Mouse (Mus musculus) cerebellum, postnatal 4 days (tissue): Measurements from ENCODE around the gene Nasp.

Experiments
- DNase-seq, 2 experiments: peaks; one replicate each; pipeline ENCODE4 v3.0.0; 2022; ENCODE audit warnings: low spot score in 2 of 2, mixed read lengths in 1 of 2

Gene Nasp

GRCm38 (mm10) chr4:116635197-116635596, 7.5 kb upstream of the Nasp start:
- DNase-seq = no peak

GRCm38 (mm10) chr4:116627359-116627716, 403 bp downstream of the Nasp start:
- peak; percentile 69 to 86 for DNase-seq

GRCm38 (mm10) chr4:116626658-116627358, 933 bp downstream of the Nasp start:
- peak; percentile 42 to 80 for DNase-seq

- DNase-seq = no peak
Measured at GRCm38 (mm10) chr4:116624831-116625230, 2.9 kb downstream of the Nasp start.

DNA sequence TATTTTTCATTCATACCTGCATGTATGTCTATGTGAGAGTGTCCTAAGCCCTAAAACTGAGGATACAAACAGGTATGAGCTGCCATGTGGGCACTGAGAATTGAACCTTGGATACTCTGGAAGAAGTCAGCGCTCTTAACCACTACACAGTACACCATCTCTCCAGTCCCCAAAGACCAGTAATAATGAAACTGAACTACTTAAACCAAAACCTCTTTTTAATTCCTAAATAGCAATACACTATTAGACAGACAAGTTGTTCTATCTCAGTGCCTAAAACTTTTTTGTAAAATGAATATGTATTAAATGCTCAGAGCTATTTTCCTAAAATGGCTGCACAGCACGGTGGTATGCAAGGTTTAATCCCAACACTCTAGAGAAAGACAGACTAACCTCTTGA, 12.5 kb downstream of the Nasp start:
- no peak for DNase-seq

DNA sequence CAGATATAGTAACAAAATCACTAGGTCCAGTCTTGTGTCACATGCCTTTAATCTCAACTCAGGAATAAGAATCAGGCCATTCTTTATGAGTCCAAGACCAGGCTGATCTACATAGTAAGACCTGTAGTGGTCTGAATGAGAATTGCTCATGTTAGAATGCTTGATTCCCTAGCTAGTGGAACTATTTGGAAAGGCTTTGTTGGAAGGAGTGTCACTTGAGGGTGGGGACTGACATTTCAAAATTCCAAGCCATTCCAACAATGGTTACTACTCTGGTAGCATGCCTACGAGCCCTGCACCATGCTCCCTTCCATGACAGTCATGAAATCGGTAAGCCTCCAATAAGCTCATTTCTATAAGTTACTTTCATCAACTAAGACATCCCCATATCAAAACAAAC, 15.1 kb downstream of the Nasp start:
- no peak for DNase-seq

DNA sequence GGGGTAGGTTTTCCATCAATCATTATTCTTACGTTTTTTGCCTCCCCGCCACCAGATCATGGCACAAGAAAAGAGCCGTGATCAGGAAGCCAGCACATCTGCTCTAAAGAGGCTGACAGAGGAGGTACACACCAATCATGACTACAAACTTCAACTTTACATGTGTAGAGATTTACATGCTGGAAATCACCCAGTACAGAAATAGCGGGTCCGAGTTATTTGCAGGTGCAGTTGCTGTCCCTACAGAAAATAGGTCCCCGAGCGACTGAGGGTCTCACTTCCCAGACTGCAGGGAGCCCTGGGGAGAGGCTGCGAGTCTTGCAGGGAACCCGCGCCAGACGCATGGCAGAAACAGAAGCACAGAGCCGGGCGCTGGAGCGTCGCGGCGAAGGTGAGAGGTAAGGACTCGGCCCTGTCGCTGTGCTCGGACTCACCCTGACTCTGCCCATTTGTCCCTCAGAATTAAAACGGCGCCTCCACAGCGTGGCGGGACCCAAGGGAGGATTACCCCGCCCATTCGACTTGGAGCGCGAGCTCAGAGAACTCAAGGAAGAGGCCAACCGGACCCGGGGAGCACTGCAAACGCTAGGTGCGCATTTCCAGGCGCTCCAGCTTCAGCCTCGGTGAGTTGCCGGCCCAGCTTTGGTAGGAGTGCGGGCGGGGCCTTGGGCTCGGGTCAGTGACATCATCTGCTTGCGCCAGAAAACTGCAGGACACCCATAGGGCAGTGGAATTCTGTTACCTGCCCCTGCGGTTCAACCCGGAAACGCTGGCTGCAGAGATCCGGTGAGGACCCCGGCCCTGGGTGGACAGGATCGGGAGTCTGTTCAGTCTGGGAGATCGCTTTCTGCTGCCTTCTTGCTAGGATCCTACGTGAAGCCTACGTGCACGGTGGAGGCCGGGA, 30.5 kb downstream of the Nasp start:
- peak; percentile 77 to 84 for DNase-seq

DNA sequence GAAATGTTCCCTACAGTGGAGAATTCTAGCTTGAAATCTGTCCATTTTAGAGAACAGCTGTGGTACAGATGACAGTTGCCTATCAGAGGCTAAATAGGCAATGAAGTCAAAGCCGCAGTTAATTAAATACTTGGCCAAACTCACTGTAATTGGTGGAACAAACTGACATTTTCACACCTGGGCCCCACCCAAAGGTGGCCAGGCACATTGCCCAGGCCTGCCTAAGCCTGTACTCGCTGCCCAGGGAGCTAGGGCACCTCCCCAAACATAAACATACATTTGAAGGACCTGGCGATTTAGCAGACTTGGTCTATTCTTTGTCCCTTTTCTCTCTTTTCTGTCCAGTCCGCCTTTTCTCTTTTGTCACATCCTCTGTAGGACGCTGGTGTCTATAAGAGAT, 31.4 kb downstream of the Nasp start, which contains the start of gene Ccdc17:
Ccdc17 (plus strand) TSS at position 276 of the 400 bp plus-strand sequence.
- DNase-seq = no peak

DNA sequence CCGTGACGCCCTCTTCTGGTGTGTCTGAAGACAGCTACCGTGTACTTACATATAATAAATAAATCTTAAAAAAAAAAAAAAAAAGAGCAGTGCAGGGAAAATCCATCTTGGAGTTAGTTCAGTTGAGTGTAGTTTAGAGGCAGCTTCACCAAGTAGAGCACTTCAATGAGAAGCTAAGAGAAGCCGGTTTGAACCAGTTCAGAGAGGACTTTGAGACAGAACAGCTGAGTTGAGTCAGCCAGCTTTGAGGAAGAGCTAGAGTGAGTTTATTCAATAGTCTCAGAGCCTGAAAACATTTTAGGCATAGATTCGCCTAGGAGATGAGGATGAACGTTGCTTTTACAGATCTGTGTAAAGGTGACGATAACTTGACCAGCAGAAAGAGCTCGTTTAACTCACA, 31.9 kb downstream of the Nasp start:
- DNase-seq = no peak

DNA sequence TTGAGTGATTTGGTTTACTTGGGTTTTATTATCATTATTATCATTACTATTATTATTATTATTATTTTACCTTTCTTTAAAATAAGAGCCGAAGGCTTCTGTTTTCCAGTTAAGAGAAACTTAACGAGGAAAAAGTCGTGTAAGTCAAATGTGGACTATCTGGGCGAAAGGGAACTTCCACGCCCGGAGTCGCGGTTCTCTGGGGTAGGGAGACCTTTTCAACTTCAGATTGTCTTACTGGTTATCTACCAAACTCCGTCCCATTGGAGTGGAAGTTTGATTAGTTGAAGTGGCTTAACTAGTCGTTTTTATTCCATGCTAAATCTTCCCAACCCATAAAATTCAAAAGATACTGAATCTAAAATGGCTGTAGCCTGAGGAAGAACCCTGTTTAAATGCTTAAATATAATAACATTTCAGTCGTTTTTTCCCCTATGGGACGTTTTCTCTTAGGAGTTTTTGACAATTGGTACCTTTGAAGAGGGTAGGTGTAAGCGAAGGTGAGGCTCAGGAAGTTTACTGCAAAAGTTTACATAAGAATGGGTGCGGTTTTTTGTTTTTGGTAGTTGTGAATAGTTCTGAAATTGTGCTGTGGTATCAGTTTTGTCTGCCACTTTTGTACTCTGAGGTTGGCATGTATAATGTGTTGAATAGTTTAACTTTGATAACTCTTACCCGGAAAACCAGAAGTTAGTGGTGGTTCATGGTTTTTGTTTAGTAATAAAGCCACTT, 69.4 kb downstream of the Nasp start:
- no peak for DNase-seq

GRCm38 (mm10) chr4:116557306-116558121, 70.2 kb downstream of the Nasp start, which contains the start of gene Gpbp1l1:
Gene Gpbp1l1, plus strand, starts transcription at chr4:116557658.
- peak; percentile 96 to 97 for DNase-seq

DNA sequence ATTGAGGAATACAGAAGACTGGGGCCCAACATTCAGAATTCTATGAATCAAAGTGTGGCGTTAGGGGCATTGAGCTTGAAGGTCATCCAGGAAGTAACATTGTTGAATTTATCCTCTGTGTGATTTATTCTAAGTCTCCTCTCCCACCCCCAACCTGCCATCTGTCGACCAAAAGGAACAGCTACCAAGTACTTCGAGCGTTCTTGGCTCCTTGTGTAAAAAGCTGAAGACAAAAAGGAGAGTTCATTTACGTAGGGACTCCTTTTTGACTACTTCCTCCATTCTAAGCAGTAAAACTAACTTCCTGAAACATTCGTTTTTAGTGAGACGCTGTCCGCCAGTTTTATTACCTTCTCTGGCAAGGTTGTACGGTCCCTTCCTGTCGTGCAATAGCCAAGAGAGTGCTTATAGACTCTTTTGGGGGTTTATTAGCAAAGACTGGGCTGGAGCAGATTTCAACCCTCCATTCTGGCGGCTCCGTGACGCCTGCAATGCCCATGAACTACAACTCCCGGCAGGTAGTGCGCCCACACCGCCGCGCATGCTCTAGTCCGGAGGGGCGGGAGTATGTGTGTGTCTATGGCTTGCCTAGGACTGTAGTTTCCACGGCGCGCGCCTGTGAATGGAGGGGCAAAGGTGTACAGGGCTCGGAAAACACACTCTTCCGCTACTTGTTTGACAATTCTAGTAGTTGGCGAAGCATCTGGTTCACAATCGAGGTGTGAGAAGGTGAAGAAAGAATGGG, 71.0 kb downstream of the Nasp start:
- peak; percentile 80 to 91 for DNase-seq

DNA sequence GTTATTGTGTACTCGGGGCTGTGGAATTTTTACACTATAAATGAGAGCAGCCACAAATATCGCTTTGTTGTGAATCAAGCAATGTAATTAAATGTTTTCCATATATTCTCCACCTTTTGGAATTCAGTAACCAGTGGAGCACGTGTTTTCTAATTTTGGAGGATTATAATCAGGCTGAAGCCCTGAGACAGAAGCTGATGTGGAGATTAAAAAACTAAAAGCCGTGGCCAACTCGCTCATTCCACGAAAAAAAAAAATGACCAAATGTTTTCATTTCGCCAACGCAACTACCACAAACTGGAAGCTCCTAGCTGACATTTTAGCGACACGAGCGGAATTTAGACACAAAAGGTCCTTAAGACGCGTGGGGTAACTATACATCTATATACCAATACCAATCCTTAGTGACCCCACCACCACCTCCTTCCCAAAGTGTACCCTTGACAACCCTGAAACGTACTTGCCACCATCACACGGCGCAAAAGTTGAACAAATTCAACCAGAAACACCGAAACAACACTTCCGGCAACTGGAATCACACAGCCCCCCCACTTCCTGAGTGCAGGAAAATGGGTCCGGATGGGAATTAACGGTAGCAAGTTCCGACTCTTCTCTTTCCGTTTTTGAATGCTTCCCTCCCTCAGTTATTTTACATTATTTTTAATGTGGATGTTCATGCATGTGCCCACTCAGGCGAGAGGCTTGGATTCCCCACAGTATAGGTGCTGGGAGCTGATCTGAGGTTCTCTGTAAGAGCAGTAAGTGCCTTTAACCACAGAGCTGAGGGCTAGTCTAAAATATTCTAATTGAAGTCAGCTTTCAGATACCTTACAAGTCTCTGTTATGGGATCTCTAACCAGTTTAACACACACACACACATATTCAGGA, 72.1 kb downstream of the Nasp start, which contains the start of gene Tmem69:
Tmem69 (minus strand) TSS at position 524 of the 888 bp plus-strand sequence.
- DNase-seq = peak; percentile 56 to 71

- no peak for DNase-seq
Measured at GRCm38 (mm10) chr4:116553035-116553434, 74.7 kb downstream of the Nasp start.
